Mouse (Mus musculus) kidney, postnatal 10 days (tissue): ENCODE results near the gene Pik3c2b.
A peak's percentile ranks its signal among the peaks of the same experiment; 100 is the strongest.
"Not testable (repeated sequence)": the region's sequence is repeated elsewhere in the genome, so short reads cannot be mapped to it uniquely, and the experiment has no call there.

Source experiments
- DNase-seq: peaks from one replicate; pipeline ENCODE4 v3.0.0; 2021; ENCODE audit warnings: mixed read lengths

The Pik3c2b gene

GRCm38 (mm10) chr1:133045011-133045860 lies at the start of gene Pik3c2b:
TSS of gene Pik3c2b (plus strand) at chr1:133045667.
- DNase-seq = no peak

GRCm38 (mm10) chr1:133000347-133000746 lies 45.1 kb upstream of the Pik3c2b start:
- no peak for DNase-seq

GRCm38 (mm10) chr1:133006571-133006970 lies 38.9 kb upstream of the Pik3c2b start:
- DNase-seq = no peak

- DNase-seq = no peak
Measured at GRCm38 (mm10) chr1:133011955-133012841, 33.3 kb upstream of the Pik3c2b start.

GRCm38 (mm10) chr1:133013331-133013730 lies 32.1 kb upstream of the Pik3c2b start:
- no peak for DNase-seq

- DNase-seq = no peak
Measured at GRCm38 (mm10) chr1:133014196-133014595, 31.3 kb upstream of the Pik3c2b start.

- DNase-seq = no peak
Measured at GRCm38 (mm10) chr1:133016775-133017428, 28.6 kb upstream of the Pik3c2b start.

- no peak for DNase-seq
Measured at GRCm38 (mm10) chr1:133018580-133018979, 26.9 kb upstream of the Pik3c2b start.

GRCm38 (mm10) chr1:133019312-133019711 lies 26.2 kb upstream of the Pik3c2b start:
- no peak for DNase-seq

GRCm38 (mm10) chr1:133020137-133020894 lies 25.2 kb upstream of the Pik3c2b start:
- DNase-seq = no peak

GRCm38 (mm10) chr1:133021391-133021790 lies 24.1 kb upstream of the Pik3c2b start:
- DNase-seq = no peak

GRCm38 (mm10) chr1:133021971-133022370 lies 23.5 kb upstream of the Pik3c2b start:
- not testable (repeated sequence) for DNase-seq

- DNase-seq = not testable (repeated sequence)
Measured at GRCm38 (mm10) chr1:133023723-133024122, 21.7 kb upstream of the Pik3c2b start.

GRCm38 (mm10) chr1:133024426-133024825 lies 21.0 kb upstream of the Pik3c2b start:
- DNase-seq = no peak

GRCm38 (mm10) chr1:133025051-133025795 lies 20.2 kb upstream of the Pik3c2b start:
- DNase-seq = peak; percentile 91

GRCm38 (mm10) chr1:133025796-133026190 lies 19.7 kb upstream of the Pik3c2b start:
- not testable (repeated sequence) for DNase-seq

- no peak for DNase-seq
Measured at GRCm38 (mm10) chr1:133027126-133027525, 18.3 kb upstream of the Pik3c2b start.

GRCm38 (mm10) chr1:133027980-133028379 lies 17.5 kb upstream of the Pik3c2b start:
- DNase-seq = no peak

GRCm38 (mm10) chr1:133029744-133030143 lies 15.7 kb upstream of the Pik3c2b start:
- no peak for DNase-seq

GRCm38 (mm10) chr1:133030461-133030860 lies 15.0 kb upstream of the Pik3c2b start, which contains the start of gene Mdm4:
TSS of gene Mdm4 (minus strand) at chr1:133030561.
- no peak for DNase-seq

GRCm38 (mm10) chr1:133032981-133033315 lies 12.5 kb upstream of the Pik3c2b start:
- DNase-seq = no peak
